Mouse (Mus musculus): ENCODE measurements around the gene Abhd5. TPM values are rescaled to one million over a fixed set of nuclear protein-coding genes. Genes with fewer than 3 reads are reported as not detected.

Abhd5 gene
- polyA plus RNA-seq, 1 experiment from 2014 or later, result 30.6 TPM

GRCm38 (mm10) chr9:122357626-122358025 lies 6.2 kb downstream of the Abhd5 start:
- no peak overlapping the region for H3K4me3 ChIP-seq (ENCODE audit: inconsistent target)
- 93% methylated on average over 1 of the region's 1 CpGs for WGBS (ENCODE audit: missing documents)

GRCm38 (mm10) chr9:122364171-122364570 lies 12.8 kb downstream of the Abhd5 start:
- H3K36me3 ChIP-seq (ENCODE audit: inconsistent target), result peaks cover 9% of the 10 kb centered on the region; the same call in 1 of the 2 replicates
- no peak overlapping the region for H3K27ac ChIP-seq
- 89% methylated on average over 1 of the region's 1 CpGs for WGBS (ENCODE audit: missing documents)
- peaks cover 67% of the 10 kb centered on the region for H3K79me2 ChIP-seq (ENCODE audit: inconsistent target)
- H3K4me3 ChIP-seq (ENCODE audit: inconsistent target), result no peak overlapping the region

More at GRCm38 (mm10) chr9:122357626-122358025, 6.2 kb downstream of the Abhd5 start:
- Histone ChIP-seq H3K27ac (no peak overlapping the region), H3K36me3 (ENCODE audit: inconsistent target) (no peaks in the 10 kb centered on the region), H3K79me2 (ENCODE audit: inconsistent target) (peaks cover 91% of the 10 kb centered on the region)

- Histone ChIP-seq H3K4me3 (ENCODE audit: inconsistent target) (no peak overlapping the region), H3K79me2 (ENCODE audit: inconsistent target) (peaks cover 60% of the 10 kb centered on the region; the same call in 1 of the 2 replicates), H3K27ac (no peak overlapping the region), H3K36me3 (ENCODE audit: inconsistent target) (peaks cover 10% of the 10 kb centered on the region; the same call in 1 of the 2 replicates)
- 72% methylated on average over 6 of the region's 6 CpGs for WGBS (ENCODE audit: missing documents)
Measured at GRCm38 (mm10) chr9:122370292-122370794, 18.9 kb downstream of the Abhd5 start.

- no peak overlapping the region for H3K4me3 ChIP-seq (ENCODE audit: inconsistent target)
- H3K79me2 ChIP-seq (ENCODE audit: inconsistent target), result peaks cover 44% of the 10 kb centered on the region; the same call in 1 of the 2 replicates
- no peak overlapping the region for H3K27ac ChIP-seq
- 81% methylated on average over 4 of the region's 4 CpGs for whole genome bisulfite sequencing (ENCODE audit: missing documents)
- H3K36me3 ChIP-seq (ENCODE audit: inconsistent target), result peaks cover 28% of the 10 kb centered on the region
Measured at GRCm38 (mm10) chr9:122372506-122372905, 21.1 kb downstream of the Abhd5 start.

- 93% methylated on average over 1 of the region's 1 CpGs for WGBS (ENCODE audit: missing documents)
Measured at GRCm38 (mm10) chr9:122372991-122373390, 21.6 kb downstream of the Abhd5 start.

GRCm38 (mm10) chr9:122378986-122379385 lies 27.6 kb downstream of the Abhd5 start:
- WGBS (ENCODE audit: missing documents), result 94% methylated on average over 6 of the region's 6 CpGs
- Histone ChIP-seq H3K27ac (no peak overlapping the region), H3K36me3 (ENCODE audit: inconsistent target) (peaks cover 65% of the 10 kb centered on the region), H3K4me3 (ENCODE audit: inconsistent target) (no peak overlapping the region), H3K79me2 (ENCODE audit: inconsistent target) (peaks cover 12% of the 10 kb centered on the region; the same call in 1 of the 2 replicates)

More at GRCm38 (mm10) chr9:122372991-122373390, 21.6 kb downstream of the Abhd5 start:
- Histone ChIP-seq H3K79me2 (ENCODE audit: inconsistent target) (peaks cover 44% of the 10 kb centered on the region; the same call in 1 of the 2 replicates), H3K36me3 (ENCODE audit: inconsistent target) (peaks cover 25% of the 10 kb centered on the region), H3K27ac (no peak overlapping the region), H3K4me3 (ENCODE audit: inconsistent target) (no peak overlapping the region)

- 98% methylated on average over 6 of the region's 6 CpGs for WGBS (ENCODE audit: missing documents)
- peaks cover 60% of the 10 kb centered on the region for H3K36me3 ChIP-seq (ENCODE audit: inconsistent target)
Measured at GRCm38 (mm10) chr9:122380959-122381358, 29.6 kb downstream of the Abhd5 start.

GRCm38 (mm10) chr9:122382006-122382405 lies 30.6 kb downstream of the Abhd5 start:
- H3K4me3 ChIP-seq (ENCODE audit: inconsistent target), result no peak overlapping the region
- 94% methylated on average over 6 of the region's 6 CpGs for WGBS (ENCODE audit: missing documents)
- no peak overlapping the region for H3K27ac ChIP-seq
- H3K36me3 ChIP-seq (ENCODE audit: inconsistent target), result peaks cover 49% of the 10 kb centered on the region
- no peaks in the 10 kb centered on the region for H3K79me2 ChIP-seq (ENCODE audit: inconsistent target)

More at GRCm38 (mm10) chr9:122380959-122381358, 29.6 kb downstream of the Abhd5 start:
- no peak overlapping the region for H3K4me3 ChIP-seq (ENCODE audit: inconsistent target)
- H3K79me2 ChIP-seq (ENCODE audit: inconsistent target), result no peaks in the 10 kb centered on the region
- H3K27ac ChIP-seq, result no peak overlapping the region

- Histone ChIP-seq H3K36me3 (ENCODE audit: inconsistent target) (peaks cover 19% of the 10 kb centered on the region; the same call in 1 of the 2 replicates), H3K4me3 (ENCODE audit: inconsistent target) (no peak overlapping the region), H3K27ac (no peak overlapping the region), H3K79me2 (ENCODE audit: inconsistent target) (no peaks in the 10 kb centered on the region)
- WGBS (ENCODE audit: missing documents), result 93% methylated on average over 3 of the region's 3 CpGs
Measured at GRCm38 (mm10) chr9:122386015-122386414, 34.6 kb downstream of the Abhd5 start.

- Histone ChIP-seq H3K27ac (no peak overlapping the region), H3K79me2 (ENCODE audit: inconsistent target) (no peaks in the 10 kb centered on the region), H3K4me3 (ENCODE audit: inconsistent target) (no peak overlapping the region), H3K36me3 (ENCODE audit: inconsistent target) (no peaks in the 10 kb centered on the region)
- WGBS (ENCODE audit: missing documents), result 90% methylated on average over 5 of the region's 5 CpGs
Measured at GRCm38 (mm10) chr9:122389287-122389920, 38.0 kb downstream of the Abhd5 start.

GRCm38 (mm10) chr9:122395816-122396215 lies 44.4 kb downstream of the Abhd5 start:
- Histone ChIP-seq H3K36me3 (ENCODE audit: inconsistent target) (no peaks in the 10 kb centered on the region), H3K27ac (no peak overlapping the region), H3K4me3 (ENCODE audit: inconsistent target) (no peak overlapping the region), H3K79me2 (ENCODE audit: inconsistent target) (no peaks in the 10 kb centered on the region)
- 90% methylated on average over 4 of the region's 5 CpGs for WGBS (ENCODE audit: missing documents)

GRCm38 (mm10) chr9:122397156-122397555 lies 45.7 kb downstream of the Abhd5 start:
- H3K4me3 ChIP-seq (ENCODE audit: inconsistent target), result no peak overlapping the region
- WGBS (ENCODE audit: missing documents), result 100% methylated on average over 1 of the region's 1 CpGs
- H3K79me2 ChIP-seq (ENCODE audit: inconsistent target), result no peaks in the 10 kb centered on the region
- no peaks in the 10 kb centered on the region for H3K36me3 ChIP-seq (ENCODE audit: inconsistent target)
- no peak overlapping the region for H3K27ac ChIP-seq

GRCm38 (mm10) chr9:122398746-122399145 lies 47.3 kb downstream of the Abhd5 start:
- Histone ChIP-seq H3K4me3 (ENCODE audit: inconsistent target) (no peak overlapping the region), H3K36me3 (ENCODE audit: inconsistent target) (no peaks in the 10 kb centered on the region)
- 56% methylated on average over 7 of the region's 7 CpGs for WGBS (ENCODE audit: missing documents)

GRCm38 (mm10) chr9:122401239-122401638 lies 49.8 kb downstream of the Abhd5 start:
- WGBS (ENCODE audit: missing documents), result 89% methylated on average over 4 of the region's 4 CpGs
- Histone ChIP-seq H3K79me2 (ENCODE audit: inconsistent target) (no peaks in the 10 kb centered on the region), H3K4me3 (ENCODE audit: inconsistent target) (no peak overlapping the region), H3K36me3 (ENCODE audit: inconsistent target) (no peaks in the 10 kb centered on the region), H3K27ac (no peak overlapping the region)

More at GRCm38 (mm10) chr9:122398746-122399145, 47.3 kb downstream of the Abhd5 start:
- Histone ChIP-seq H3K27ac (no peak overlapping the region), H3K79me2 (ENCODE audit: inconsistent target) (no peaks in the 10 kb centered on the region)

- Histone ChIP-seq H3K27ac (no peak overlapping the region), H3K79me2 (ENCODE audit: inconsistent target) (no peaks in the 10 kb centered on the region), H3K36me3 (ENCODE audit: inconsistent target) (no peaks in the 10 kb centered on the region), H3K4me3 (ENCODE audit: inconsistent target) (no peak overlapping the region)
- WGBS (ENCODE audit: missing documents), result 92% methylated on average over 16 of the region's 16 CpGs
Measured at GRCm38 (mm10) chr9:122410437-122411175, 59.2 kb downstream of the Abhd5 start.

Measured in macrophage (primary cell).